Comparison of ENCODE assay signal across 13 mouse cellular contexts in the genomic region with DNA sequence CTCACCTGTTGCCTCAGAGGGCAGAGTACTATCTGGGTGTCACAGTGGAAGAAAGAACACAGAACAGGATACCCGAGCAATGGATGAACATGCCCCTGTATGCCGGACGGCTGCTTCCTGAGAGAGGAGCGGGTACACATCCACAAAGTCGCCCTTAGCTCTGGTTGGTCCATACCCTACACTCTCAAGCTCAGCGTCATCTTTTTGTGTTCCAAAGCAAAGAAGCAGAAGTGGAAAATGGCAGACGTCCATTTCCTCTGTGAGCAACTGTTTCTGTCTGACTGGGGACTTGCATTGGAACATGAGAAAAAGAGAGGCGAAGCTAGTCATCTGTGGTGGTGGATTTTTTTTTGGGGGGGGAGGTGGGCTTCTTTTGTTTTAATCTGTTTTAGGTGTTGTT. TPM values are rescaled to one million over a fixed set of nuclear protein-coding genes. Genes with fewer than 3 reads are reported as not detected.
A peak's percentile ranks its signal among the peaks of the same experiment; 100 is the strongest.
DNase-seq lines count a peak whose midpoint lies in the region; ATAC-seq lines count a peak whose summit lies in the region.
"Had no signal": no experiment of that assay in that cellular context is flagged by ENCODE, and none has a peak within 500 bp of the region (broad histone marks: within the 10 kb centered on the region; RNA-seq: fewer than 3 reads in every experiment).

No protein-coding gene starts in this region.

- peak; percentile 71 for ATAC-seq in common myeloid progenitor, adult 5-6 weeks (replicated peaks; ENCODE audit: low read depth, poor library complexity, severe bottlenecking)
- peak; percentile 27; the same call in 1 of the 2 replicates for ATAC-seq in monocyte, adult 5-6 weeks (replicated peaks; ENCODE audit: insufficient number of reproducible peaks, low FRiP score, low TSS enrichment, poor library complexity, severe bottlenecking)
- no peak for ATAC-seq in cerebellum, adult (ENCODE audit: insufficient number of reproducible peaks, low FRiP score, low TSS enrichment)
- ATAC-seq: forebrain, embryonic 16.5 days had no signal

- peak; percentile 20 to 27 for DNase-seq in heart, adult 9 months (ENCODE audit: low spot score in 2 of 2)
- DNase-seq in heart, postnatal 4 days: no peak
- DNase-seq in lung, adult 18-20 months: peak; percentile 20 to 29
- DNase-seq in lung, postnatal 14 days: no peak
- DNase-seq in embryo, embryonic 11 days: no peak
- DNase-seq: adrenal gland, postnatal 10 days; cerebellum, postnatal 10 days; kidney, adult 18-20 months; kidney, postnatal 36 days had no signal

RNA-seq across cellular contexts. Expression of a gene that starts 30.9 kb away (rescaled TPM):
- total RNA-seq in heart, postnatal 4 days (2021): 1 to 10 TPM; 6.2 to 6.9 TPM
- total RNA-seq in common myeloid progenitor, adult 5-6 weeks (2017): 6.3 and 9.1 TPM in 2 replicates
- 13.4 to 29.4 TPM (median 21.3 TPM) in 3 replicates for total RNA-seq in monocyte, adult 5-6 weeks (2017)

Comparison
In these comparisons a context has a peak if more than half of its experiments do, and no peak if none do; other contexts are left out.
1. DNase-seq: peak in heart, adult 9 months (2 of 2) and lung, adult 18-20 months (2 of 2); none in heart, postnatal 4 days (single experiment), lung, postnatal 14 days (single experiment) and embryo, embryonic 11 days (single experiment).